Mouse (Mus musculus): ENCODE measurements at regions not wholly inside any gene's neighbourhood (a gene's known extent, or its start where the extent isn't known, plus 50 kb on each side); places are given as distances from the start of the nearest gene placed in this dataset.

DNA sequence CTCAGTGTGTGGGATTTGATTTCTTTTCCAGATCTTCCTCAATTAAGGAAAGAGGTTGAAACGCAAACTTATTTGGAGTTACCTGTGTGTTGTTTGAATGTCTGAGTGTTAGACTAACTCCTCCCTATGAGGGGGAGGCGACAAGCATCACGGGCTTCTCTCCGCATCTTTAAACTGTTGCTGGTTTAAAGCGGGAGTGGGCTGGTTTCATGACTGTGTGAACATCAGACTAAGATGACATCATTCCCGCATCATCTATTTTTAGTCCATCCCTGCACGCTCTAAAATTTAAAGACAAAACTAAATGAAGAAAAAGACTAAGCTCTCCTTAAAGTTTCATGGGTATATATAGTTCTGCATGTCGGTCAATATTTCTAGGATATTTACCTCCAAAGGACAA, 256.4 kb downstream of the 3110018I06Rik start:
- H3K36me3 ChIP-seq: no peaks in the 10 kb centered on the region
- no peaks in the 10 kb centered on the region for H3K9me3 ChIP-seq (replicated peaks)
- 94% methylated on average over 8 of the region's 8 CpGs for WGBS
- H3K4me3 ChIP-seq: no peak overlapping the region
- H3K4me1 ChIP-seq: peaks cover 32% of the 10 kb centered on the region
- DNase-seq (ENCODE audit: low spot score): no peak
- no peaks in the 10 kb centered on the region for H3K27me3 ChIP-seq (ENCODE audit: low read depth, poor library complexity, severe bottlenecking)
- no peak overlapping the region for H3K27ac ChIP-seq

DNA sequence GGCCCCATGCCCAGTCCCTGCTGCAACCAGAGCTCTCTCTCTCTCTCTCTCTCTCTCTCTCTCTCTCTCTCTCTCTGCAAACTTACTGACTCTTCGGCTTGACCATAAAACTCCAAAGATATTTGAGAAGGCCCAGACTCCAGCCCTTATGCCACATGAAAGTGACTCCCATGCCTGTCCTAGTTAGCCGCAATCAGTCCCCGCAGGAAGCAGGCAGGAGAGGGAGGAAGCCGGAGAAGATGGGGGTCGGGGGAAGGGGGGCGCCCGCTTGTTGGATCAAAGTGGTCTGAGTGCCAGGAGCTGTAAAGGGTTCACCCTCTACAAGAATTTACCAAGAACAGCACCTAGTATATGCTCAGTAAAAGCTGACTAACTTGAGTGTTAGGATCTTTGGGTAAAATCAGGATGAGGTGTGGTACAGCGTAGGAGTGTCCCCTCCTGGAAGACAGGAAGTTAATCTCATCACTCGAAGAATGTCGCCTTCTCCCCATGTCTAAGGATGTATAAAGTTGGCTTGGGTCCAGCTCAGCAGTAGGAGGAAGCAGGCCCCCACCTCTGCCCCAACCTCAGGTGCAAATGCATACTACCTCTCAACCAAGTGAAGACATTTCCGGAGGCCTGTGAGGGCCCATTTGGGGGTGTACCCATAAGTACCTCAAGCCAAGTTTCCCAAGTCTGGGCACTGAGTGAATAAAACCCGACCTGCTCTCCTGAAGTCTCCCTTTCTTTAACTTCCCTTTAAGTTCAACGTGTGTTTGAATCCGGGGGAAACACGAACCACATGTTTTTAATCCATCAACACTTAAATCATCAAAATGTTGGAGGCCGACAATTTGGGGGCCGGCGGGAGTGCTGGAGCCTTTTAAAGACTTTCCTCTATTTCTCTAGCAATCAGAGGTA, 254.7 kb downstream of the Bcl11b start:
- H3K4me1 ChIP-seq: peaks cover 62% of the 10 kb centered on the region
- 43% methylated on average over 18 of the region's 18 CpGs for WGBS
- no peak overlapping the region for H3K4me3 ChIP-seq
- no peaks in the 10 kb centered on the region for H3K36me3 ChIP-seq
- DNase-seq (ENCODE audit: low spot score): peak; percentile 51
- no peaks in the 10 kb centered on the region; the same call in 1 of the 2 replicates for H3K27me3 ChIP-seq (ENCODE audit: low read depth, poor library complexity, severe bottlenecking)
- peak overlapping the region; percentile 75 for H3K27ac ChIP-seq
- H3K9me3 ChIP-seq (replicated peaks): no peaks in the 10 kb centered on the region

DNA sequence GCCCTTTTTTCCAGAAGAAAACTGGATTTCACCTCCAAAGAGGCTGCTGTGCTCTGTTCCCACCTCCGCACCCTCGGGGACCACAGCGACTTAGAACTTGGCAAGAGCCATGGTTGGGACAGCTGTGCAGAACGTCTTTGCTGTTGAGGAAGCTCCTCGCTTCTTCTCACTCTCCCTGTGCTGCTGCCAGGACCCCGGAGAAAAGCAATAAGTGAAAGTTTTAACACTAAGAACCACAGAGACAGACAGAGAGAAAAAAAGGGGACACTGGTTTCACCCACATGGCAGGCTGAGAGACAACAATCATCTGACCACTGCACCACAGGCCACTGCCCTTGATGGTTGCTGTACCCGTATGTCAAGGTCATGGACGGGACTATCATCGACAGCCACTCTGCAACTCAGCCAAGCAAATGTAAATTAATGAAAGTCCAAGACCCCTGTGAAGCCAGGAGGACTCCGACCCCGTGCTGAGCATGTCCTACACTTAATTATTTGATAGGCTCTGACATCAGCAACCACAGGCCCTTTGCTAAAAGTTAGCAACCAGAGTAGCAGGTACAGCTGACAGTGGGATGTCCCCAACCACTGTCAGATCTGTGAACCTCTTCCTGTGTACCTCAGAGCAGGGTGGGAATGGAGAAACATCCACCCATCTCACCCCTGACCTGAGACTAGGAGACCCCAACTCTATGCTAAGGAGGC, 253.9 kb downstream of the Bcl11b start:
- Histone ChIP-seq H3K27ac (peak overlapping the region; percentile 75), H3K9me3 (replicated peaks) (no peaks in the 10 kb centered on the region), H3K4me3 (no peak overlapping the region), H3K27me3 (ENCODE audit: low read depth, poor library complexity, severe bottlenecking) (peaks cover 2% of the 10 kb centered on the region; the same call in 1 of the 2 replicates), H3K4me1 (peaks cover 62% of the 10 kb centered on the region), H3K36me3 (no peaks in the 10 kb centered on the region)
- WGBS: 79% methylated on average over 11 of the region's 11 CpGs
- no peak for DNase-seq (ENCODE audit: low spot score)

DNA sequence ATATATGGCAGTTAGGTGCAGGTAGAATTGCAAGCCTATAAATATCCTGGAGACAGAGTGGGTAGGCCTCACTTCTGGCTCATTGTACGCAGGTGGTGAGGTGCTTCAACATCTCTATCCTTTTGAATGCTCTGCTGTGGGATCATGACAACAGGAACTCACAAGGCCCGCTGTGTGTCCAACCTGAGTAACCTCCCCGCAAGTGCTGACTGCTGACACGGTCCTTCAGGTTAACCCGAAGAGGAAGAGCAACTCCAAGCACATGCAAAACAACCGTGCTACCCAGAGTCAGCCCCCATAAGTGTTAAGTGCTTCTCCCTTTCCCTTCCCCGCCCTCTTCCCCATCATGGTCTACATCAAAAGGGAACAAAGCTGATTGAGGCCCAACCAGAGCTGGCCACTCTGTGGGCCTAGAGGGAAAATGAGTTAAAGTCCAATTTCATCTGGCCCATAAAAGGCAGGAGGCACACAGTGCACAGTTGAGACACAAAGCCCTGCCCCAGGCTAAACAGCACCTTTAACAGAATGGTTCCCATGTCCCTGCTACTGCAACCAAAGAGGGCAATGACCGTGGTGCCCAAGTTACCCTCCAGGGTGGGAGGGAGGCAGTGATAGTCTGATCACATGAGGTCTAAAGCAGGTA, 253.0 kb downstream of the Bcl11b start:
- DNase-seq (ENCODE audit: low spot score): no peak
- Histone ChIP-seq H3K27ac (peak overlapping the region; percentile 75), H3K9me3 (replicated peaks) (no peaks in the 10 kb centered on the region), H3K36me3 (no peaks in the 10 kb centered on the region), H3K27me3 (ENCODE audit: low read depth, poor library complexity, severe bottlenecking) (peaks cover 7% of the 10 kb centered on the region; the same call in 1 of the 2 replicates), H3K4me3 (no peak overlapping the region), H3K4me1 (peaks cover 62% of the 10 kb centered on the region)
- 68% methylated on average over 8 of the region's 8 CpGs for WGBS

DNA sequence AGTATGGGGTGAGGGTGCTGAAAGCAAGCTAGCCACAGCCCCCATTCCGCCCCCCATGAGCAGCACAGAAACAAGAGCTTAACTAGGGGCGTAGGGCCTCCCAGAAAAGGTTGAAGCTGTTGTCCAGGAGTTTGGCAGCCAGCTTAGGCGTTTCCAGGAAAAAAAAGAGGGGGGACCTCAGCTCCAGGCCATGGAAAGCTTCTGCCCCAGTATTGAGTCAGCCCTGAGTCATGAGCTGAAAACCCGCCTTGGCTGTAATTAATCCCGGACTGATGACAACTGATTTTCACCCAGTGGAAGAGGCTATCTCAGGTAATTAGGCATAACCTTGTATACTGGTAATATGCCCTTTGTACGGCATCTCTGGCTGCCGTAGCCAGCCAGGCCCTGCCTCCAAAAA, 251.3 kb downstream of the Bcl11b start:
- Histone ChIP-seq H3K36me3 (no peaks in the 10 kb centered on the region), H3K27ac (no peak overlapping the region), H3K27me3 (ENCODE audit: low read depth, poor library complexity, severe bottlenecking) (peaks cover 14% of the 10 kb centered on the region; the same call in 1 of the 2 replicates), H3K4me3 (no peak overlapping the region), H3K4me1 (peaks cover 69% of the 10 kb centered on the region), H3K9me3 (replicated peaks) (no peaks in the 10 kb centered on the region)
- WGBS: 64% methylated on average over 7 of the region's 7 CpGs
- no peak for DNase-seq (ENCODE audit: low spot score)

DNA sequence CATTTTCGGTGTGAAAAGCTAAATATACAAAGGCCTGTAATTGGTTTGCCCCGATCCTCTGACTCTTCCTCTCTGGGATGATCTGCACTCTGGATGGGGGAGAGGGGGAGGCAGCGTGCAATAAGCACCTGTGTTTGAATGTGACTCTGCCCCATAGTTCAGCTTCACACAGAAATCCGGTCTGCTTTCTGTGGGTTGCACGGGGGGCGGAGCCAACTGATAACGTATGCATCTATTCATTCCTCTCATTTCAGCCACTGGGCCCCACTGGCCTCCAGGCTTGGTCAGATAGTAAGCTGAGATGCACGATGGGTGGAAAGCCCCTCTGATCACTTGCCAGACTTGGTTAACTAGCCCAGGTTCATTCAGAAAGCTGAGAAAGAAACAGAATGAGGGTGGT, 250.8 kb downstream of the Bcl11b start:
- H3K36me3 ChIP-seq: no peaks in the 10 kb centered on the region
- peaks cover 14% of the 10 kb centered on the region; the same call in 1 of the 2 replicates for H3K27me3 ChIP-seq (ENCODE audit: low read depth, poor library complexity, severe bottlenecking)
- peak overlapping the region; percentile 63; the same call in 1 of the 2 replicates for H3K27ac ChIP-seq
- H3K9me3 ChIP-seq (replicated peaks): no peaks in the 10 kb centered on the region
- no peak for DNase-seq (ENCODE audit: low spot score)
- H3K4me1 ChIP-seq: peaks cover 73% of the 10 kb centered on the region
- 41% methylated on average over 8 of the region's 8 CpGs for WGBS
- H3K4me3 ChIP-seq: no peak overlapping the region

DNA sequence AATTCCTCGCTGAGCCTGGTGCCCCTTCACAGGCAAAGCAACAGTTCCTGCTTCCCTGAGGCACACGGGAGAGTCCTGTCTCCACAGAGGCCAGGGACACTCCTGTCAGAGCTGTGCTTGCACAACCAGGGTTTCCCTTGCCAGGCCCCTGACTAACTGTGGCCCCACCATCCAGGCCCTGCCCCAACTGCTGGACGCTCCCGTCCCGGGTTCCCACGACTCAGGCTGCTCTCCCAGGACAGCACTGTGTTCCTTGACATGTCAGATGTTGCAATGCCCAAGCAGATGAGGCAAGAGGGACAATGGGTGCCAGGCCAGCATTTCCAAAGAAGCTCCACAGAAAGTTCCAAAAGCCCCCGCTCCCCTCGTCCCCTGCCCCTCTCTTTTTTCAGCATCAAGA, 250.4 kb downstream of the Bcl11b start:
- Histone ChIP-seq H3K36me3 (no peaks in the 10 kb centered on the region), H3K27me3 (ENCODE audit: low read depth, poor library complexity, severe bottlenecking) (peaks cover 14% of the 10 kb centered on the region; the same call in 1 of the 2 replicates), H3K4me3 (no peak overlapping the region), H3K4me1 (peaks cover 73% of the 10 kb centered on the region), H3K27ac (peak overlapping the region; percentile 63; the same call in 1 of the 2 replicates), H3K9me3 (replicated peaks) (no peaks in the 10 kb centered on the region)
- 71% methylated on average over 8 of the region's 8 CpGs for WGBS
- DNase-seq (ENCODE audit: low spot score): no peak

DNA sequence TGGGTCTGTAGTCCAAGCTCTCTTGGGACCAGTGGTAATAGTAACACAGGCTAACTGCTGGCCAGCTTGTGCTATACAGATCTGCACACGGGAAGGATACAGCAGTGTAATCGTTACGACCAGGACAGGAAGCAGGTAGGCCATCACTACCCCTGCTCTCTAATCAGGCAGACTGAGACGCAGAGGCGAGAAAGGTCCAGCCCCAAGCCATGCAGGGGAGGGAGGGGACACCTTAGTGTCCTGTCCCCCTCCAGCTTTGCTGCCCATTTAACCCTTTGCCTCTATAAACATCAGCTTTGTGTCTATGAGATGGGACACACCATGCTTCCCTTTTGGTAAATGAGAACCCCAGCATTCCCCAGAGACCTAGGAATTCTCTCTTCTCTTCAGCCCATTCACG, 249.9 kb downstream of the Bcl11b start:
- peaks cover 73% of the 10 kb centered on the region for H3K4me1 ChIP-seq
- H3K27me3 ChIP-seq (ENCODE audit: low read depth, poor library complexity, severe bottlenecking): peaks cover 14% of the 10 kb centered on the region; the same call in 1 of the 2 replicates
- H3K9me3 ChIP-seq (replicated peaks): no peaks in the 10 kb centered on the region
- peak overlapping the region; percentile 20 for H3K27ac ChIP-seq
- no peak overlapping the region for H3K4me3 ChIP-seq
- WGBS: 60% methylated on average over 6 of the region's 6 CpGs
- DNase-seq (ENCODE audit: low spot score): no peak
- H3K36me3 ChIP-seq: no peaks in the 10 kb centered on the region

DNA sequence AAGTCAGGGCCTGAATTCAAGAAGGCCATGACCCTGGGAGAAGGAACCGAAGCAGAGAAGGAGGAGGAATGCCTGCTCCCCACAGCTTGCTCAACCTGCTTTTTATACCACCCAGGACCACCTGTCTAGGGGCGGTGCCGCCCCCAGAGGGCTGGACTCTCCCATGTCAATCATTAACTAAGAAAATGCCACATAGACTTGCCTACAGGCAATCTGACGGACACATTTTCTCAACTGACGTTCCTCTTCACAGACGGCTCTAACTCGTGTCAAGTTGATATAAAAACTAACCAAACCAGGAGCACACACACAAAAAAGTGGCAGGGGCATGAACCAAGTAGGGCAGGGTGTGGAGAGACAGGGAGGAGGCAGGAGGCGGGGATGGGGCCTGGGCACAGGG, 248.5 kb downstream of the Bcl11b start:
- DNase-seq (ENCODE audit: low spot score): no peak
- H3K27me3 ChIP-seq (ENCODE audit: low read depth, poor library complexity, severe bottlenecking): peaks cover 18% of the 10 kb centered on the region; the same call in 1 of the 2 replicates
- no peaks in the 10 kb centered on the region for H3K36me3 ChIP-seq
- no peak overlapping the region for H3K4me3 ChIP-seq
- 0 out of 2 replicates have a peak overlapping the region, but pooled peaks have one; percentile 14 for H3K27ac ChIP-seq
- 81% methylated on average over 8 of the region's 8 CpGs for WGBS
- peaks cover 67% of the 10 kb centered on the region for H3K4me1 ChIP-seq
- no peaks in the 10 kb centered on the region for H3K9me3 ChIP-seq (replicated peaks)

DNA sequence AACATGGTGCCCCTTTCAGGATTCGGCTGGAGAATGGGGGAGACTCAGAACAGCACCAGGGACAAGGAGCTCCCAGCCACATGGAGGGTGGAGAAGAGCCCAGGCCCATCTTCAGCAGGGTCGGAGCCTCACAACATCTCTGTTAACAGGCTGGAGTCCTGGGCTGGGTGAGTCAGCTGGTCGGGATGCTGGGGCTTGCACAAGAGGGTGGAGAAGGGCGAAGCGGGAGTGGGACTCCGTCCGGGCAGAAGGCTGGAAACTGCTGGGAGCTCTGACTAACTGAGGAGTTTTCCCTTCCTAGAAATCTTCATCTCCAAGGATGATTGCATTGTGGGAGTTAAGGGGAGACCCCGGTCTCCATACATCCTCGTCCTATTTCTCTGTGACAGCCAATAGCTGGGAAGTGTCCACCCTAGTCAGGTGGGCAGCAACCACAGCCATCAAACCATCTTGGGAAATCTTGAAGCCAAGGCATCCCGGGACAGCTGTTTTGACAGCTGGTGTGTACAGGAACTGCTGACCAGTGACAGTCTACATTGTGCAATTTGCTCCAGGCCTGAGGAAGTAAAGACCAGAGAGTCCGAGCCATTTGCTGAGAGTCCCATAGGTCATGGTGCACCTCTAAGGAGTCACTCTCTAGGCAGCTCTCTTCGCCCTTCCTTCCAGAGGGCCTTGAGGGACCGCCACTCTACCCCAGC, 247.4 kb downstream of the Bcl11b start:
- DNase-seq (ENCODE audit: low spot score): no peak
- H3K4me3 ChIP-seq: no peak overlapping the region
- WGBS: 90% methylated on average over 13 of the region's 13 CpGs
- no peaks in the 10 kb centered on the region for H3K9me3 ChIP-seq (replicated peaks)
- no peaks in the 10 kb centered on the region for H3K36me3 ChIP-seq
- H3K27me3 ChIP-seq (ENCODE audit: low read depth, poor library complexity, severe bottlenecking): peaks cover 21% of the 10 kb centered on the region; the same call in 1 of the 2 replicates
- peak overlapping the region; percentile 68; the same call in 1 of the 2 replicates for H3K27ac ChIP-seq
- peaks cover 58% of the 10 kb centered on the region for H3K4me1 ChIP-seq

DNA sequence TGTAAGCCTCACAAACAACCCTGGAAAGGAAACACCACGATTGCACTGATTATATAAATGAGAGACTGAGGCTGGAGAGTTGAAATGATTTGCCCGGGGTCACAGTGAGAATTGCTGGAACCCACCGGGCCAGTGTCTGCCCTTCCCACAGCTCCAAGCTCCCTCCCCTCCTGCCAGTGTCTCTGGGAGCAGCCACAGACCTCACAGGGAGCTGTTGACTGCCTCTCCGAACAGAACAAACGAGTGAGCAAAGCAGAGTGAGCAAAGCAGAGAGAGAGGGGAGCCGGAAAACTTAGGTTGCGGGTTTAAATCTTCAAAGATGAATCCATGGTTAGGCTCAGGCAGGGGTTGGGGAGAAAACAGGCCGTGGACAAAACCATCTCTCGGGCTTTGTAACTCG, 246.2 kb downstream of the Bcl11b start:
- Histone ChIP-seq H3K27me3 (ENCODE audit: low read depth, poor library complexity, severe bottlenecking) (peaks cover 21% of the 10 kb centered on the region; the same call in 1 of the 2 replicates), H3K36me3 (no peaks in the 10 kb centered on the region), H3K9me3 (replicated peaks) (no peaks in the 10 kb centered on the region), H3K27ac (peak overlapping the region; percentile 68), H3K4me3 (no peak overlapping the region), H3K4me1 (peaks cover 48% of the 10 kb centered on the region)
- no peak for DNase-seq (ENCODE audit: low spot score)
- WGBS: 33% methylated on average over 10 of the region's 10 CpGs

Measured in limb, embryonic 10.5 days (tissue).